Mouse (Mus musculus) embryonic facial prominence, embryonic 15.5 days (tissue): ENCODE data around the gene Gm26938. TPM values are rescaled to one million over a fixed set of nuclear protein-coding genes. Genes with fewer than 3 reads are reported as not detected.
A peak's percentile ranks its signal among the peaks of the same experiment; 100 is the strongest.

Experiments used
- ATAC-seq: fragments of 200-750 bp; cut with Nextera tagmentation; 2 replicates; pipeline ENCODE4 v1.8.0; 2017; ENCODE audit warnings: low read depth, moderate TSS enrichment; ENCODE audit not compliant: insufficient number of reproducible peaks, low FRiP score, low TSS enrichment
- H3K27ac ChIP-seq: fragments of 300-500 bp; sonication (generic); replicated peaks from 2 replicates; pipeline ENCODE4 v1.5.1; 2015; ENCODE audit warnings: mild to moderate bottlenecking, inconsistent platforms
- H3K27me3 ChIP-seq: fragments of 300-500 bp; sonication (generic); 2 replicates; pipeline ENCODE4 v1.6.1; 2015; ENCODE audit warnings: inconsistent platforms
- H3K36me3 ChIP-seq: fragments of 300-500 bp; sonication (generic); 2 replicates; pipeline ENCODE4 v1.6.1; 2015; ENCODE audit warnings: mild to moderate bottlenecking, inconsistent platforms
- H3K4me1 ChIP-seq: fragments of 300-500 bp; sonication (generic); 2 replicates; pipeline ENCODE4 v1.6.1; 2015; ENCODE audit warnings: inconsistent platforms
- H3K4me2 ChIP-seq: fragments of 300-500 bp; sonication (generic); replicated peaks from 2 replicates; pipeline ENCODE4 v1.6.1; 2015; ENCODE audit warnings: mild to moderate bottlenecking, inconsistent platforms
- H3K4me3 ChIP-seq: fragments of 300-500 bp; sonication (generic); replicated peaks from 2 replicates; pipeline ENCODE4 v1.5.1; 2015; ENCODE audit warnings: mild to moderate bottlenecking, inconsistent platforms
- H3K9ac ChIP-seq: fragments of 300-500 bp; sonication (generic); 2 replicates; pipeline ENCODE4 v1.6.1; 2015; ENCODE audit warnings: inconsistent platforms
- H3K9me3 ChIP-seq: fragments of 300-500 bp; sonication (generic); replicated peaks from 2 replicates; pipeline ENCODE4 v1.6.1; 2016; ENCODE audit warnings: inconsistent platforms
- WGBS: fragments of 180-500 bp; shearing (Covaris S2); methylation state at CpG from one replicate; pipeline ENCODE4 v1.1.7; 2015; 5-methylcytosine and 5-hydroxymethylcytosine counted together
- polyA plus RNA-seq: library from polyadenylated mRNA; unstranded; fragments of >200 nt; fragmentation: Nextera tagmentation; extraction: Ambion mirVana; gene quantifications from 2 replicates; pipeline ENCODE4 v1.2.1, GENCODE M21; 2015

Gm26938 gene
- polyA plus RNA-seq, 1 experiment from 2014 or later, result not detected

GRCm38 (mm10) chr5:139813963-139814381, 12.2 kb downstream of the Gm26938 start:
- Histone ChIP-seq H3K9me3 (no peaks in the 10 kb centered on the region), H3K9ac (no peak overlapping the region), H3K4me1 (no peaks in the 10 kb centered on the region), H3K36me3 (no peaks in the 10 kb centered on the region), H3K27me3 (peaks cover 17% of the 10 kb centered on the region), H3K4me2 (peak overlapping the region; percentile 27), H3K27ac (no peak overlapping the region), H3K4me3 (peak overlapping the region; percentile 22; the same call in 1 of the 2 replicates)
- 6% methylated on average over 13 of the region's 13 CpGs for WGBS
- peak; percentile 55 for ATAC-seq

DNA sequence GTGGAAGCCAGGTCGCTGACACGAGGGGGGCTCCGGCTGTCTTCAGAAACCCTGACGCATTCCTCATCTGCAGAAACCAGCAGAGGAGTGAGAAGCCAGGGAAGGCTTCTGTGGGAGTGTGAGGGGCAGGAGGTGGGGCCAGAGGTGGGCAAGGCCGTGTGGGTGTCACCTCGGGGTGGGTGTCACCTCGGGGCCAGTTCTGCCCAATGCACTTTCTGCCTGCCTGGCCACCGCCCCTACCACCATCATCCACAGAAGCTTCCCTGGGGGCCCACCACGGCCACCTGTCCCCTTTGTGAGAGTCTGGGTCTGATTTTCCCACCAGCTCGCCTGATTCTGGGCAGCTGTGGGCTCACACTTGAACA, 13.1 kb downstream of the Gm26938 start:
- H3K27ac ChIP-seq, result no peak overlapping the region
- H3K4me1 ChIP-seq, result no peaks in the 10 kb centered on the region
- H3K4me3 ChIP-seq, result no peak overlapping the region
- ATAC-seq, result no peak
- H3K27me3 ChIP-seq, result peaks cover 17% of the 10 kb centered on the region
- H3K9me3 ChIP-seq, result no peaks in the 10 kb centered on the region
- WGBS, result 34% methylated on average over 10 of the region's 10 CpGs
- H3K4me2 ChIP-seq, result no peak overlapping the region
- no peak overlapping the region for H3K9ac ChIP-seq
- no peaks in the 10 kb centered on the region for H3K36me3 ChIP-seq

GRCm38 (mm10) chr5:139812398-139813125, 13.6 kb downstream of the Gm26938 start:
- no peak overlapping the region for H3K9ac ChIP-seq
- H3K9me3 ChIP-seq, result no peaks in the 10 kb centered on the region
- H3K4me3 ChIP-seq, result no peak overlapping the region
- H3K4me2 ChIP-seq, result no peak overlapping the region
- H3K4me1 ChIP-seq, result no peaks in the 10 kb centered on the region
- H3K27ac ChIP-seq, result no peak overlapping the region
- WGBS, result 57% methylated on average over 20 of the region's 20 CpGs
- no peak for ATAC-seq
- no peaks in the 10 kb centered on the region for H3K36me3 ChIP-seq
- peaks cover 17% of the 10 kb centered on the region for H3K27me3 ChIP-seq

GRCm38 (mm10) chr5:139811677-139812397, 14.4 kb downstream of the Gm26938 start:
- H3K27me3 ChIP-seq, result peaks cover 17% of the 10 kb centered on the region

DNA sequence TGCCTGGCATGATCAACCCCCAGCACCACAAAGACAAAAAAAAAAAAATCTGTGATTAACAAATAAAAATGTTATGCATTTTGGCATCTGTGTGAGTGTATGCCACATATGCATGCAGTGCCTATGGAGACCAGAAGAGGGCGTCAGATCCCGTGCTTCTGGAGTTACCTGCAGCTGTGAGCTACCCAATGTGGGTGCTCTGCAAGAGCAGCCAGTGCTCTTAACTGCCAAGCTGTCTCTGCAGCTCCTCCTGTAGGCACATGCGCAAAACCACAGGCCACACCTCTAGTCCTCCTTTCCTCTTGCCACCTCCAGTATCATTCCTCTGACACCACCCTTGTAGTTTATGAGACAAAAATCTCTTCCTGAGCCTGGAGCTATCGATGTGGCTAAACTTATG, 16.8 kb downstream of the Gm26938 start:
- H3K4me3 ChIP-seq, result no peak overlapping the region
- 60% methylated on average over 4 of the region's 4 CpGs for WGBS
- H3K4me1 ChIP-seq, result peaks cover 3% of the 10 kb centered on the region; the same call in 1 of the 2 replicates
- ATAC-seq, result no peak
- H3K27ac ChIP-seq, result no peak overlapping the region
- no peaks in the 10 kb centered on the region for H3K36me3 ChIP-seq
- no peaks in the 10 kb centered on the region for H3K9me3 ChIP-seq
- no peak overlapping the region for H3K4me2 ChIP-seq
- no peak overlapping the region for H3K9ac ChIP-seq
- peaks cover 15% of the 10 kb centered on the region for H3K27me3 ChIP-seq

More at GRCm38 (mm10) chr5:139811677-139812397, 14.4 kb downstream of the Gm26938 start:
- 78% methylated on average over 15 of the region's 15 CpGs for WGBS
- no peak overlapping the region for H3K4me2 ChIP-seq
- no peaks in the 10 kb centered on the region for H3K4me1 ChIP-seq
- H3K36me3 ChIP-seq, result no peaks in the 10 kb centered on the region
- no peaks in the 10 kb centered on the region for H3K9me3 ChIP-seq
- ATAC-seq, result no peak
- H3K9ac ChIP-seq, result no peak overlapping the region
- no peak overlapping the region for H3K27ac ChIP-seq
- no peak overlapping the region for H3K4me3 ChIP-seq

GRCm38 (mm10) chr5:139805924-139806323, 20.3 kb downstream of the Gm26938 start:
- 88% methylated on average over 8 of the region's 8 CpGs for WGBS
- Histone ChIP-seq H3K27ac (no peak overlapping the region), H3K4me1 (peaks cover 16% of the 10 kb centered on the region), H3K36me3 (peaks cover 3% of the 10 kb centered on the region; the same call in 1 of the 2 replicates), H3K4me2 (no peak overlapping the region), H3K4me3 (no peak overlapping the region), H3K9me3 (no peaks in the 10 kb centered on the region), H3K9ac (no peak overlapping the region), H3K27me3 (no peaks in the 10 kb centered on the region)
- ATAC-seq, result no peak

DNA sequence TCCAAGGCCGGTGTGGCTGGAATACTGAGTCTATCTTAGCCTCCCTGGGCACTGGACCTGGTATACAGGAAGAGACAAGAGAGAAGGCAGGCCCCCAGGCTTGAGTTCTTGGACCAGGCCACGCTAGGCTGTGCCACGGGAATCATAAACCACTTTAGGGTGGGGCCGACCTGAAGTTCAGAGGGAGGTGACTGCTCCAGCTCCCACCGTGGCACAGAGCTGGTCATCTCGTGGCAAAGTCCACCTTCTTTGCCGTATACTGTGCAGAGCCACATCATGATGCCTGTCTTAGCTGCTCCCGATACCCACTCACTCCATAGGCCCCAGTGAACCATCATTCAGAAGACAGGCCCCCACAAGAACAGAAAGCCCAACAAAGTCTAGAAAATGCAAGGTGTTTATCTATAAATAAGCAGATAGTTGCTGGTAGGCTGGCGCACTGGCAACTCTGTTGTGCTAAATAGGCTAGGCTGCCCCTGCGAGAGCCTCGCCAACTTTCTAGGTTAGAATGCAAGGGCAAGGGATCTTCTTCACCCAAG, 21.6 kb downstream of the Gm26938 start:
- Histone ChIP-seq H3K9ac (no peak overlapping the region), H3K27ac (no peak overlapping the region), H3K27me3 (no peaks in the 10 kb centered on the region), H3K36me3 (peaks cover 15% of the 10 kb centered on the region), H3K9me3 (no peaks in the 10 kb centered on the region), H3K4me1 (peaks cover 16% of the 10 kb centered on the region), H3K4me3 (no peak overlapping the region), H3K4me2 (no peak overlapping the region)
- 87% methylated on average over 11 of the region's 11 CpGs for WGBS
- ATAC-seq, result no peak

DNA sequence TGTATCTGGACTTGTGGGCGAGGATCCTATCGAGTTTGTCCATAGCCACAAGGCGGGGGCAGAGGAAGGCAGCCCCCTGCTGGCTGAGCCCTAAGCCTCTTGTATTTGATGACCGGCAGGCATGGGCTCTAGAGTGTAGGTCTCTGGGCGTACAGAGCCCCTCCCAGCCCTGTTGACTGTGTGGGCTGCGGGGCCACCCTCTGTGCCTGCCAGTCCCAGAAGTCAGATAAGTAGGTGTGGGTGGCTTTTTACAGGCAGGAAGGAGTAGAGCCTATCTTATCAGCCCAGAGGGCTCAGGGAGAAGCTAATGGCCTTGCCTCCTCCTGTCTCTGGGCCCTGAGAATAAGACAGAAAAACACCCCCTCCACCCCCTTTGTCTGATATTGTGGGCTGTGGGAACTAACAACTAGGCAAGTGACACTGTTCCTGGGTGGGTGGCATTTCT, 22.1 kb downstream of the Gm26938 start:
- no peak for ATAC-seq
- H3K36me3 ChIP-seq, result peaks cover 15% of the 10 kb centered on the region
- H3K4me1 ChIP-seq, result peaks cover 16% of the 10 kb centered on the region
- no peaks in the 10 kb centered on the region for H3K27me3 ChIP-seq
- H3K9ac ChIP-seq, result no peak overlapping the region
- H3K27ac ChIP-seq, result no peak overlapping the region
- no peak overlapping the region for H3K4me3 ChIP-seq
- 11% methylated on average over 6 of the region's 6 CpGs for WGBS
- H3K4me2 ChIP-seq, result no peak overlapping the region
- H3K9me3 ChIP-seq, result no peaks in the 10 kb centered on the region

GRCm38 (mm10) chr5:139803601-139804102, 22.6 kb downstream of the Gm26938 start:
- H3K4me1 ChIP-seq, result peaks cover 16% of the 10 kb centered on the region
- H3K4me2 ChIP-seq, result peak overlapping the region; percentile 30; the same call in 1 of the 2 replicates
- H3K9me3 ChIP-seq, result no peaks in the 10 kb centered on the region
- ATAC-seq, result no peak
- no peak overlapping the region for H3K9ac ChIP-seq
- H3K36me3 ChIP-seq, result peaks cover 15% of the 10 kb centered on the region
- WGBS, result 10% methylated on average over 12 of the region's 12 CpGs
- no peak overlapping the region for H3K27ac ChIP-seq
- no peak overlapping the region for H3K4me3 ChIP-seq
- H3K27me3 ChIP-seq, result no peaks in the 10 kb centered on the region

- peaks cover 15% of the 10 kb centered on the region for H3K36me3 ChIP-seq
- H3K4me3 ChIP-seq, result no peak overlapping the region
- H3K27ac ChIP-seq, result no peak overlapping the region
- 72% methylated on average over 8 of the region's 8 CpGs for WGBS
- H3K9ac ChIP-seq, result no peak overlapping the region
- H3K4me1 ChIP-seq, result peaks cover 20% of the 10 kb centered on the region
- ATAC-seq, result no peak
- H3K27me3 ChIP-seq, result no peaks in the 10 kb centered on the region
- no peaks in the 10 kb centered on the region for H3K9me3 ChIP-seq
- H3K4me2 ChIP-seq, result no peak overlapping the region
Observed at GRCm38 (mm10) chr5:139803165-139803564, 23.0 kb downstream of the Gm26938 start.

DNA sequence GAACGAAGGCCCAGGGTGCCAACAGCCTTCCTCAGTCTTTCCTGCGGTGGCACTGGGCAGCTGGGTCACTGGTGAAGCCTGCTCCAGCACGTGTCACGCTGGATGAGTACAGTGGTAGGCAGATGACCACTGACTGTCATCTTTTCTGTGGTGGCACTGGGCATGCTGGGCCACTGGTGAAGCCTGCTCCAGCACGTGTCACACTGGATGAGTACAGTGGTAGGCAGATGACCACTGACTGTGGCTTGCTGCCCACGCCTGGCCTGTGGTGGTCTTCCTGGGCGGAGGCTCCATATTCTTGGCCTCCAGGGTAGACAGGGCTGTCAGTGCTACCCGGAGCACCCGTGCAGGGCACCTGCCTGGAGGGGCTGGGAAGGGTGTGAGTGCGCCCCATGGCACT, 24.3 kb downstream of the Gm26938 start:
- Histone ChIP-seq H3K4me3 (no peak overlapping the region), H3K36me3 (peaks cover 15% of the 10 kb centered on the region), H3K27ac (no peak overlapping the region), H3K4me1 (peaks cover 33% of the 10 kb centered on the region), H3K9ac (no peak overlapping the region), H3K27me3 (no peaks in the 10 kb centered on the region), H3K4me2 (no peak overlapping the region), H3K9me3 (no peaks in the 10 kb centered on the region)
- WGBS, result 88% methylated on average over 10 of the region's 10 CpGs
- ATAC-seq, result no peak
